Mouse (Mus musculus) heart, embryonic 16.5 days (tissue): Measurements from ENCODE around the gene Acnat2. TPM values are rescaled to one million over a fixed set of nuclear protein-coding genes. Genes with fewer than 3 reads are reported as not detected.
"Not testable (repeated sequence)": the region's sequence is repeated elsewhere in the genome, so short reads cannot be mapped to it uniquely, and the experiment has no call there.

Experiments used
- ATAC-seq: fragments of 200-750 bp; cut with Nextera tagmentation; replicated peaks from 2 replicates; pipeline ENCODE4 v1.8.0; 2017; ENCODE audit warnings: moderate number of reproducible peaks; ENCODE audit not compliant: insufficient read depth, low FRiP score; ENCODE audit errors: extremely low read depth
- H3K27ac ChIP-seq: fragments of 300-500 bp; sonication (generic); 2 replicates; pipeline ENCODE4 v1.5.1; 2014; ENCODE audit warnings: mild to moderate bottlenecking, low read length, control low read depth, moderate library complexity
- H3K27me3 ChIP-seq: fragments of 300-500 bp; sonication (generic); 2 replicates; pipeline ENCODE4 v1.6.1; 2014; ENCODE audit warnings: low read length, mixed read lengths; ENCODE audit not compliant: control insufficient read depth, insufficient read depth
- H3K36me3 ChIP-seq: fragments of 300-500 bp; sonication (generic); 2 replicates; pipeline ENCODE4 v1.6.1; 2014; ENCODE audit not compliant: control insufficient read depth, insufficient read depth
- H3K4me1 ChIP-seq: fragments of 300-500 bp; sonication (generic); 2 replicates; pipeline ENCODE4 v1.6.1; 2014; ENCODE audit warnings: low read length, mixed read lengths; ENCODE audit not compliant: control insufficient read depth, insufficient read depth
- H3K4me2 ChIP-seq: fragments of 300-500 bp; sonication (generic); 2 replicates; pipeline ENCODE4 v1.6.1; 2014; ENCODE audit warnings: low read depth, mild to moderate bottlenecking, control low read depth, low read length
- H3K4me3 ChIP-seq: fragments of 300-500 bp; sonication (generic); 2 replicates; pipeline ENCODE4 v1.5.1; 2014; ENCODE audit warnings: mild to moderate bottlenecking, control low read depth, low read length
- H3K9ac ChIP-seq: fragments of 300-500 bp; sonication (generic); 2 replicates; pipeline ENCODE4 v1.6.1; 2014; ENCODE audit warnings: low read length, control low read depth
- H3K9me3 ChIP-seq: fragments of 300-500 bp; sonication (generic); replicated peaks from 2 replicates; pipeline ENCODE4 v1.6.1; 2016; ENCODE audit warnings: low read length; ENCODE audit not compliant: control insufficient read depth
- WGBS: fragments of 180-500 bp; shearing (Covaris S2); extraction: QIAGEN DNeasy Blood & Tissue Kit; methylation state at CpG from one replicate; pipeline ENCODE4 v1.1.7; 2014; 5-methylcytosine and 5-hydroxymethylcytosine counted together
- polyA plus RNA-seq: library from polyadenylated mRNA; unstranded; fragments of >200 nt; fragmentation: Nextera tagmentation; extraction: Ambion mirVana; gene quantifications from 2 replicates; pipeline ENCODE4 v1.2.1, GENCODE M21; 2015

Acnat2 gene
- polyA plus RNA-seq: not detected in 2 replicates

GRCm38 (mm10) chr4:49407957-49408356 lies at the start of gene Acnat2:
Gene Acnat2, minus strand, starts transcription at chr4:49408151.
- H3K36me3 ChIP-seq, H3K27me3 ChIP-seq, H3K4me2 ChIP-seq, H3K9ac ChIP-seq, H3K27ac ChIP-seq, H3K4me3 ChIP-seq, H3K9me3 ChIP-seq, ATAC-seq, H3K4me1 ChIP-seq: not testable (repeated sequence)
- WGBS: 78% methylated on average over 5 of the region's 5 CpGs

GRCm38 (mm10) chr4:49456171-49456570 lies 48.2 kb upstream of the Acnat2 start:
- no peak overlapping the region for H3K27ac ChIP-seq
- no peak overlapping the region for H3K4me2 ChIP-seq
- H3K4me3 ChIP-seq: no peak overlapping the region
- H3K9ac ChIP-seq: no peak overlapping the region
- no peak for ATAC-seq
- no peaks in the 10 kb centered on the region for H3K9me3 ChIP-seq
- H3K36me3 ChIP-seq: no peaks in the 10 kb centered on the region
- WGBS: 65% methylated on average over 2 of the region's 2 CpGs
- no peaks in the 10 kb centered on the region for H3K4me1 ChIP-seq
- H3K27me3 ChIP-seq: no peaks in the 10 kb centered on the region

- H3K27me3 ChIP-seq: no peaks in the 10 kb centered on the region
- H3K9me3 ChIP-seq: no peaks in the 10 kb centered on the region
- no peak for ATAC-seq
- H3K4me3 ChIP-seq: no peak overlapping the region
- WGBS: 55% methylated on average over 1 of the region's 1 CpGs
- H3K9ac ChIP-seq: no peak overlapping the region
- no peak overlapping the region for H3K4me2 ChIP-seq
- no peaks in the 10 kb centered on the region for H3K36me3 ChIP-seq
- no peak overlapping the region for H3K27ac ChIP-seq
- H3K4me1 ChIP-seq: no peaks in the 10 kb centered on the region
Observed at GRCm38 (mm10) chr4:49451848-49452551, 44.0 kb upstream of the Acnat2 start.

GRCm38 (mm10) chr4:49451133-49451847 lies 43.3 kb upstream of the Acnat2 start:
- not testable (repeated sequence) for H3K27ac ChIP-seq, H3K27me3 ChIP-seq, H3K4me2 ChIP-seq, H3K9me3 ChIP-seq, H3K36me3 ChIP-seq, ATAC-seq, H3K9ac ChIP-seq, H3K4me3 ChIP-seq, H3K4me1 ChIP-seq
- no CpG with 5 or more reads among the region's 1 CpGs for WGBS

DNA sequence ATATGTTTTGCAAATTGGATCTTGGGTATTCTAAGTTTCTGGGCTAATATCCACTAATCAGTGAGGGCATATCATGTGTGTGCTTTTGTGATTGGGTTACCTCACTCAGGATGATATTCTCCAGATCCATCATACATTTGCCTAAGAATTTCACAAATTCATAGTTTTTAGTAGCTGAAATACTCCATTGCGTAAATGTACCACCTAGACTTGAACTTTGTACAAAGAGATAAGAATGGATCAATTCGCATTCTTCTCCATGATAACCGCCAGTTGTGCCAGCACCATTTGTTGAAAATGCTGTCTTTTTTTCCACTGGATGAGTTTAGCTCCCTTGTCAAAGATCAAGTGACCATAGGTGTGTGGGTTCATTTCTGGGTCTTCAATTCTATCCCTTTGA lies 29.0 kb upstream of the Acnat2 start:
- H3K27ac ChIP-seq, H3K27me3 ChIP-seq, H3K9me3 ChIP-seq, H3K4me3 ChIP-seq, H3K4me2 ChIP-seq, H3K4me1 ChIP-seq, H3K36me3 ChIP-seq, ATAC-seq, H3K9ac ChIP-seq: not testable (repeated sequence)
- 87% methylated on average over 3 of the region's 3 CpGs for WGBS

DNA sequence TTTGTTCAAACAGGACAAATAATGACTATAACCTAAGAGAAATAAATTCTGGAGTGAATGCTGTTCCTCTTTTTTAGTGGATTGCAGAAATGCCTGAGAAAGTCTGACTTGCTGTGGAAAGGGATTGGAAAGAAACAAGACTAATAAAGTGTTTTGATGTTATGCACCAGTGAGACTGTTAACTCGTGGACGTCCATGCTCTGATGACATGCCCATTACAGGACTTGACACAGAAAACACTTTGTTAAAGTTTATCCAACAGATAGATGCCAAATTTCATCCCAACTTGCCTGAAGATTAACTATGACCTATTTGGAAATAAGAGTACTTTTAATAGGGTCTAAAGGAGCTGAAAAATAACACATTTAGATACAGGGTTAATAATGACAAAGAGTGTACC lies 2.2 kb upstream of the Acnat2 start:
- not testable (repeated sequence) for H3K4me1 ChIP-seq, H3K9ac ChIP-seq, ATAC-seq, H3K27me3 ChIP-seq, H3K4me3 ChIP-seq, H3K36me3 ChIP-seq, H3K27ac ChIP-seq, H3K9me3 ChIP-seq, H3K4me2 ChIP-seq
- 68% methylated on average over 2 of the region's 2 CpGs for WGBS

- Histone ChIP-seq H3K4me1 (no peaks in the 10 kb centered on the region), H3K9ac (no peak overlapping the region), H3K36me3 (no peaks in the 10 kb centered on the region), H3K27me3 (no peaks in the 10 kb centered on the region), H3K4me2 (no peak overlapping the region), H3K27ac (no peak overlapping the region), H3K4me3 (no peak overlapping the region), H3K9me3 (no peaks in the 10 kb centered on the region)
- no peak for ATAC-seq
- 36% methylated on average over 2 of the region's 2 CpGs for WGBS
Observed at GRCm38 (mm10) chr4:49386873-49387272, 21.1 kb downstream of the Acnat2 start.

- not testable (repeated sequence) for H3K4me1 ChIP-seq, H3K9ac ChIP-seq, H3K36me3 ChIP-seq, ATAC-seq, H3K27ac ChIP-seq, H3K4me2 ChIP-seq, H3K4me3 ChIP-seq, H3K27me3 ChIP-seq, H3K9me3 ChIP-seq
- 41% methylated on average over 1 of the region's 2 CpGs for WGBS
Observed at GRCm38 (mm10) chr4:49383576-49384318, 24.2 kb downstream of the Acnat2 start.

- H3K4me3 ChIP-seq, H3K36me3 ChIP-seq, H3K9ac ChIP-seq, H3K27me3 ChIP-seq, ATAC-seq, H3K4me2 ChIP-seq, H3K4me1 ChIP-seq, H3K27ac ChIP-seq: not testable (repeated sequence)
- H3K9me3 ChIP-seq: peaks cover 11% of the 10 kb centered on the region
- 77% methylated on average over 3 of the region's 3 CpGs for WGBS
Observed at GRCm38 (mm10) chr4:49368046-49368445, 39.9 kb downstream of the Acnat2 start.
